Comparison of ENCODE assay signal across 8 mouse cellular contexts in the genomic region with DNA sequence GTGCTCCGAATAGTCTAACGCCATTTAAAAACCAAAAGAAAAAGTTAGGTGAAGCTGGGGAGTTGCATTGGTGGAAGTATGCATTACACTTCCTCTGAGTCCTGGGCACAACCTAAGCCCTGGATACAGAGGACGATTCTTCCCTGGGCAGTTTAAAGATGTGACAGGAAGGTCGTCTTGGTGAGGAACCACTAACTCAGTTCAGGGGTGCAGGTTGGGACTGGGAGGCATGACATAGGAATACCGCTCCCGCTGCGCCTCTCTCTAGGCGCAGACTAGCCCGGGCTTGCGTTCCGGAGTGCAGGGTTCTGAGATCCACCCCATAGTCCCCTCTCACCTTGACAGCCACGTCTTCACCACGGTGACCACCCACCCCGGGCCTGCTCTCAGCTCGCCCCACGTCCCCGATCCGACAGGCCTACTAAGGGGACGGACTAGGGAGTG. TPM values are rescaled to one million over a fixed set of nuclear protein-coding genes. Genes with fewer than 3 reads are reported as not detected.
A peak's percentile ranks its signal among the peaks of the same experiment; 100 is the strongest.
DNase-seq lines count a peak whose midpoint lies in the region; ATAC-seq and TF ChIP-seq lines count a peak whose summit lies in the region.

No protein-coding gene starts in this region.

- H3K4me3 ChIP-seq in lung, postnatal 0 days (ENCODE audit: low read depth, low read length) = peak overlapping the region; percentile 84
- peak overlapping the region; percentile 89 for H3K4me3 ChIP-seq in hindbrain, embryonic 15.5 days
- peak overlapping the region; percentile 65 for H3K4me3 ChIP-seq in midbrain, embryonic 12.5 days

- no peak for TF ChIP-seq EP300 in lung, postnatal 0 days (IDR thresholded peaks at IDR 0.05)

- TF ChIP-seq CTCF in lung, postnatal 0 days (IDR thresholded peaks at IDR 0.05) = no peak

- H3K9me3 ChIP-seq in lung, postnatal 0 days (ENCODE audit: low read length) = no peaks in the 10 kb centered on the region
- no peaks in the 10 kb centered on the region for H3K9me3 ChIP-seq in hindbrain, embryonic 15.5 days
- no peaks in the 10 kb centered on the region for H3K9me3 ChIP-seq in midbrain, embryonic 12.5 days

- H3K27me3 ChIP-seq in lung, postnatal 0 days (replicated peaks; ENCODE audit: insufficient read depth, low read length) = no peaks in the 10 kb centered on the region
- H3K27me3 ChIP-seq in hindbrain, embryonic 15.5 days = no peaks in the 10 kb centered on the region
- H3K27me3 ChIP-seq in midbrain, embryonic 12.5 days = no peaks in the 10 kb centered on the region

- H3K36me3 ChIP-seq in lung, postnatal 0 days (ENCODE audit: insufficient read depth, low read length) = peaks cover 10% of the 10 kb centered on the region; the same call in 1 of the 2 replicates
- peaks cover 3% of the 10 kb centered on the region; the same call in 1 of the 2 replicates for H3K36me3 ChIP-seq in hindbrain, embryonic 15.5 days
- 0 out of 2 replicates have a peak, but pooled peaks cover 3% of the 10 kb centered on the region for H3K36me3 ChIP-seq in midbrain, embryonic 12.5 days

- peak; percentile 62; the same call in 1 of the 2 replicates for ATAC-seq in lung, postnatal 0 days
- peak; percentile 86 for ATAC-seq in hindbrain, embryonic 15.5 days (ENCODE audit: low FRiP score, low read depth)
- ATAC-seq in midbrain, embryonic 12.5 days (ENCODE audit: low FRiP score, low read depth) = no peak; the same call in 1 of the 2 replicates

- H3K4me1 ChIP-seq in lung, postnatal 0 days (ENCODE audit: insufficient read depth, low read depth, low read length) = no peaks in the 10 kb centered on the region
- peaks cover 12% of the 10 kb centered on the region; the same call in 1 of the 2 replicates for H3K4me1 ChIP-seq in hindbrain, embryonic 15.5 days (replicated peaks)
- peaks cover 7% of the 10 kb centered on the region for H3K4me1 ChIP-seq in midbrain, embryonic 12.5 days

- WGBS in lung, postnatal 0 days = 2% methylated on average over 19 of the region's 19 CpGs
- 2% methylated on average over 19 of the region's 19 CpGs for WGBS in hindbrain, embryonic 15.5 days
- whole genome bisulfite sequencing in midbrain, embryonic 12.5 days = 3% methylated on average over 19 of the region's 19 CpGs

- peak overlapping the region; percentile 91 for H3K4me2 ChIP-seq in lung, postnatal 0 days (replicated peaks; ENCODE audit: low read depth, low read length)
- H3K4me2 ChIP-seq in hindbrain, embryonic 15.5 days = peak overlapping the region; percentile 78
- peak overlapping the region; percentile 73 for H3K4me2 ChIP-seq in midbrain, embryonic 12.5 days (replicated peaks)

- intact Hi-C loops in gastrocnemius, postnatal 36 days (cut with DNase I) = loop anchor here (5.0 kb wide), 1 partner anchor 62 kb away; no protein-coding TSS in a partner anchor

- H3K9ac ChIP-seq in lung, postnatal 0 days (replicated peaks; ENCODE audit: low read depth) = peak overlapping the region; percentile 76
- H3K9ac ChIP-seq in hindbrain, embryonic 15.5 days = peak overlapping the region; percentile 87
- peak overlapping the region; percentile 78 for H3K9ac ChIP-seq in midbrain, embryonic 12.5 days (replicated peaks)

- H3K27ac ChIP-seq in lung, postnatal 0 days (ENCODE audit: low read length) = peak overlapping the region; percentile 80
- H3K27ac ChIP-seq in hindbrain, embryonic 15.5 days (replicated peaks) = peak overlapping the region; percentile 65
- 0 out of 2 replicates have a peak overlapping the region, but pooled peaks have one; percentile 4 for H3K27ac ChIP-seq in midbrain, embryonic 12.5 days (replicated peaks)

- DNase-seq in lung, postnatal 0 days (ENCODE audit: low spot score) = peak; percentile 32
- no peak for DNase-seq in lung, postnatal 25 days (ENCODE audit: low spot score)
- peak; percentile 13 for DNase-seq in c-Kit-positive CD71-negative TER-119-negative erythroid progenitor cells, embryonic 14.5 days (ENCODE audit: low read depth)
- DNase-seq in gastrocnemius, postnatal 36 days = no peak
- DNase-seq in gastrocnemius, postnatal 25 days = no peak
- no peak for DNase-seq in adrenal gland, postnatal 36 days

RNA-seq across cellular contexts. Expression of a gene that starts 0.4 kb away (rescaled TPM):
- polyA plus RNA-seq in lung, postnatal 0 days (2015; fragmentation: Nextera tagmentation; extraction: Ambion mirVana) = 26.2 and 32.2 TPM in 2 replicates
- 36.8 and 39.3 TPM in 2 replicates for polyA plus RNA-seq in hindbrain, embryonic 15.5 days (2015; fragmentation: Nextera tagmentation; extraction: Ambion mirVana)
- 40.6 and 41.3 TPM in 2 replicates for polyA plus RNA-seq in midbrain, embryonic 12.5 days (2016; fragmentation: Nextera tagmentation; extraction: Ambion mirVana)
- 100 to 1,000 TPM; 662 to 671 TPM for total RNA-seq in gastrocnemius, postnatal 36 days (2021)
- 100 to 1,000 TPM; 557 to 642 TPM for total RNA-seq in gastrocnemius, postnatal 25 days (2021)
- total RNA-seq in adrenal gland, postnatal 36 days (2021) = 10 to 100 TPM; 59.9 to 70.3 TPM

RNA-seq across cellular contexts. Expression of a gene that starts 21.2 kb away (rescaled TPM):
- 55.2 and 60.7 TPM in 2 replicates for polyA plus RNA-seq in lung, postnatal 0 days (2015; fragmentation: Nextera tagmentation; extraction: Ambion mirVana)
- polyA plus RNA-seq in hindbrain, embryonic 15.5 days (2015; fragmentation: Nextera tagmentation; extraction: Ambion mirVana) = 60.3 and 65.9 TPM in 2 replicates
- 136 and 143 TPM in 2 replicates for polyA plus RNA-seq in midbrain, embryonic 12.5 days (2016; fragmentation: Nextera tagmentation; extraction: Ambion mirVana)
- 10 to 100 TPM in 1 of 2 experiments, 1 to 10 TPM in 1; 8.3 to 13.7 TPM for total RNA-seq in gastrocnemius, postnatal 36 days (2021)
- total RNA-seq in gastrocnemius, postnatal 25 days (2021) = 10 to 100 TPM; 10.6 to 12.5 TPM
- total RNA-seq in adrenal gland, postnatal 36 days (2021) = 10 to 100 TPM; 28.7 to 34.3 TPM

RNA-seq across cellular contexts. Expression of a gene that starts 21.5 kb away (rescaled TPM):
- polyA plus RNA-seq in lung, postnatal 0 days (2015; fragmentation: Nextera tagmentation; extraction: Ambion mirVana) = 1.5 and 2.9 TPM in 2 replicates
- 8.1 and 9.4 TPM in 2 replicates for polyA plus RNA-seq in hindbrain, embryonic 15.5 days (2015; fragmentation: Nextera tagmentation; extraction: Ambion mirVana)
- polyA plus RNA-seq in midbrain, embryonic 12.5 days (2016; fragmentation: Nextera tagmentation; extraction: Ambion mirVana) = 48.5 and 49.0 TPM in 2 replicates
- total RNA-seq in gastrocnemius, postnatal 36 days (2021) = under 1 TPM; 0.30 to 0.38 TPM
- under 1 TPM; 0.43 to 0.62 TPM for total RNA-seq in gastrocnemius, postnatal 25 days (2021)
- total RNA-seq in adrenal gland, postnatal 36 days (2021) = 1 to 10 TPM; 2.4 to 2.5 TPM

RNA-seq across cellular contexts. Expression of a gene that starts 59.7 kb away (rescaled TPM):
- 110 and 111 TPM in 2 replicates for polyA plus RNA-seq in lung, postnatal 0 days (2015; fragmentation: Nextera tagmentation; extraction: Ambion mirVana)
- 55.8 and 58.2 TPM in 2 replicates for polyA plus RNA-seq in hindbrain, embryonic 15.5 days (2015; fragmentation: Nextera tagmentation; extraction: Ambion mirVana)
- polyA plus RNA-seq in midbrain, embryonic 12.5 days (2016; fragmentation: Nextera tagmentation; extraction: Ambion mirVana) = 88.6 and 88.7 TPM in 2 replicates
- 10 to 100 TPM; 59.1 to 60.7 TPM for total RNA-seq in gastrocnemius, postnatal 36 days (2021)
- 10 to 100 TPM; 55.6 to 58.6 TPM for total RNA-seq in gastrocnemius, postnatal 25 days (2021)
- 10 to 100 TPM; 77.8 to 98.7 TPM for total RNA-seq in adrenal gland, postnatal 36 days (2021)

Comparison
In these comparisons a context has a peak if more than half of its experiments do, and no peak if none do; other contexts are left out.
1. DNase-seq: peak in lung, postnatal 0 days (single experiment) and c-Kit-positive CD71-negative TER-119-negative erythroid progenitor cells, embryonic 14.5 days (single experiment); none in lung, postnatal 25 days (single experiment), gastrocnemius, postnatal 36 days (0 of 2), gastrocnemius, postnatal 25 days (single experiment) and adrenal gland, postnatal 36 days (0 of 2).
2. H3K27ac ChIP-seq: peak in every context shown above with its lines; median percentile 80 in lung, postnatal 0 days; 65 in hindbrain, embryonic 15.5 days; 4 in midbrain, embryonic 12.5 days.
3. RNA of a gene that starts 0.4 kb away (total RNA-seq): 662 to 671 TPM in gastrocnemius, postnatal 36 days and 557 to 642 TPM in gastrocnemius, postnatal 25 days; 59.9 to 70.3 TPM in adrenal gland, postnatal 36 days; every median in the first group is over 4 times any median in the second.
4. Peak in every context shown above with its lines, with median percentiles within 50 percentile points of each other: H3K4me2 ChIP-seq, H3K4me3 ChIP-seq and H3K9ac ChIP-seq.